Mouse (Mus musculus) forebrain, embryonic 12.5 days (tissue): ENCODE data around the gene A430005L14Rik. TPM values are rescaled to one million over a fixed set of nuclear protein-coding genes. Genes with fewer than 3 reads are reported as not detected.

Source experiments
- ATAC-seq: fragments of 200-750 bp; cut with Nextera tagmentation; 2 replicates; pipeline ENCODE4 v1.8.0; 2017; ENCODE audit warnings: moderate TSS enrichment; ENCODE audit not compliant: low FRiP score
- H3K27ac ChIP-seq: fragments of 300-500 bp; sonication (generic); 2 replicates; pipeline ENCODE4 v1.5.1; 2016; ENCODE audit warnings: mild to moderate bottlenecking
- H3K27me3 ChIP-seq: fragments of 300-500 bp; sonication (generic); 2 replicates; pipeline ENCODE4 v1.6.1; 2016; ENCODE audit warnings: mild to moderate bottlenecking
- H3K36me3 ChIP-seq: fragments of 300-500 bp; sonication (generic); replicated peaks from 2 replicates; pipeline ENCODE4 v1.6.1; 2016; ENCODE audit warnings: mild to moderate bottlenecking
- H3K4me1 ChIP-seq: fragments of 300-500 bp; sonication (generic); 2 replicates; pipeline ENCODE4 v1.6.1; 2016
- H3K4me2 ChIP-seq: fragments of 300-500 bp; sonication (generic); 2 replicates; pipeline ENCODE4 v1.6.1; 2016; ENCODE audit warnings: mild to moderate bottlenecking, moderate library complexity
- H3K4me3 ChIP-seq: fragments of 300-500 bp; sonication (generic); replicated peaks from 2 replicates; pipeline ENCODE4 v1.5.1; 2016; ENCODE audit warnings: mild to moderate bottlenecking
- H3K9ac ChIP-seq: fragments of 300-500 bp; sonication (generic); 2 replicates; pipeline ENCODE4 v1.6.1; 2016; ENCODE audit warnings: mild to moderate bottlenecking
- H3K9me3 ChIP-seq: fragments of 300-500 bp; sonication (generic); 2 replicates; pipeline ENCODE4 v1.6.1; 2016
- whole genome bisulfite sequencing: fragments of 180-500 bp; shearing (Covaris S2); methylation state at CpG from one replicate; pipeline ENCODE4 v1.1.7; 2016; 5-methylcytosine and 5-hydroxymethylcytosine counted together
- polyA plus RNA-seq: library from polyadenylated mRNA; unstranded; fragments of >200 nt; fragmentation: Nextera tagmentation; extraction: Ambion mirVana; gene quantifications from 2 replicates; pipeline ENCODE4 v1.2.1, GENCODE M21; 2016

The A430005L14Rik gene
- polyA plus RNA-seq, 1 experiment from 2014 or later, result 91.6 TPM

DNA sequence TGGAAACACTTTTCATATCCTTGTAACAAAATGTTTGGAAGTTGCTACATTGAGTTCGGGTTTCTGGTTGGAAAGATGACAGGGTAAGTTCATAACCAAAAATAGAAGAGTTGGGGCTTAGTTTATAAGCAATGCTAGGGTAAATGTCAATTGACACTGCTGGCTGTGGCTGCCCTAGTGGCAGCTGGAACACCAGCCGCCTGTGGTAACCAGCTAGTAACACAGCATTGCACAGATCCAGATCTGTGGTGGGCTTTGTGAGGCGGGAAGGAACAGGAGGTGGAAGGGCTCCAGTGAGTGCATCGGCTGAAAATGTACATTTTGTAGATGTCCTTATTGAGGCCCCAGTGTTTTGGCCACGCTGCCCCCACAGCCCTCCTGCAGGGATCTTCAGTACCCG is 18.7 kb downstream of the A430005L14Rik start:
- H3K9ac ChIP-seq, result peak overlapping the region; percentile 94
- no peaks in the 10 kb centered on the region for H3K9me3 ChIP-seq
- H3K27me3 ChIP-seq, result no peaks in the 10 kb centered on the region
- no peak overlapping the region for H3K27ac ChIP-seq
- H3K4me2 ChIP-seq, result peak overlapping the region; percentile 94
- peaks cover 34% of the 10 kb centered on the region for H3K4me1 ChIP-seq
- 44% methylated on average over 6 of the region's 6 CpGs for WGBS
- H3K4me3 ChIP-seq, result peak overlapping the region; percentile 94
- no peak for ATAC-seq
- H3K36me3 ChIP-seq, result peaks cover 29% of the 10 kb centered on the region

DNA sequence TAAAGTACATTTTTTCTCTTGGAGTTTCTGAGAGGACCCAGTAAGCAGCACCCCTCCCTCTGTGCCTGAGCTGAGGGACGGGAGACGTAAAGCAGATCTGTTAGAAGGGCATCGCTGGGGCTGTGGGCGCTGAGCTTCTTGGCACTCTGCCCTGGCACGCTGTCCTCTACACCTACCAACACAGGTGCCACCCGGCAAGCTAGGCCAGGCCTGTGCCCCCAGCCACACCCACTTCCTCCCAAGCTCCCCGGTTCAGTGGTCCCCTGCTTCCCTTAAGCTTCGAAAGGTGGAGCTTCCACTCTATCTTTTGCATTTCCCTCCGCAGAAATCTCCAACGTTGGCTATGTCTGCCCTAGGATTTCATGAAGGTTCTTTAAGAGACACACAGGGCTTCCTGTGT is 22.2 kb downstream of the A430005L14Rik start:
- Histone ChIP-seq H3K4me3 (no peak overlapping the region), H3K9ac (no peak overlapping the region), H3K36me3 (peaks cover 54% of the 10 kb centered on the region), H3K27me3 (no peaks in the 10 kb centered on the region), H3K27ac (no peak overlapping the region), H3K9me3 (no peaks in the 10 kb centered on the region), H3K4me1 (peaks cover 21% of the 10 kb centered on the region), H3K4me2 (no peak overlapping the region)
- WGBS, result 95% methylated on average over 10 of the region's 10 CpGs
- ATAC-seq, result no peak

DNA sequence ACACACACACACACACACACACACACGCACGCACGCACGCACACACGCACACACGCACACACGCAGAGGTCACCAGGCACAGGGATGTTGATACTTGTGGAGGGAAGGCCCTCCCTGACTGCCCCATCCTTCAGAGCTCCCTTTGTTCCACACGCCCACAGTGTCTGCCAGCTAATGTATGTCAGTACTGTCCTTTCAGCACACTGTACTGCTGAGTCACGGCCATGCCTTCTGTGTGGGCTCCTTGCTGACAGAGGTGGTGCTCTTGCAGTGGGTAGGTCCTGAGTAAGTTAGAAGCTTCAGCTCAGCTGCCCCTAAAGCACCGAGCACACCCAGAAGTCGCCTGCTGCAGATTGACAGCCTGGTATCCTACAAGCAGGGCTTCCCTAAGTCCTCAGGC is 23.4 kb downstream of the A430005L14Rik start:
- Histone ChIP-seq H3K9ac (no peak overlapping the region), H3K27ac (no peak overlapping the region), H3K4me1 (peaks cover 18% of the 10 kb centered on the region), H3K27me3 (no peaks in the 10 kb centered on the region), H3K4me2 (no peak overlapping the region), H3K9me3 (no peaks in the 10 kb centered on the region), H3K36me3 (peaks cover 66% of the 10 kb centered on the region), H3K4me3 (no peak overlapping the region)
- 85% methylated on average over 11 of the region's 11 CpGs for WGBS
- ATAC-seq, result no peak

DNA sequence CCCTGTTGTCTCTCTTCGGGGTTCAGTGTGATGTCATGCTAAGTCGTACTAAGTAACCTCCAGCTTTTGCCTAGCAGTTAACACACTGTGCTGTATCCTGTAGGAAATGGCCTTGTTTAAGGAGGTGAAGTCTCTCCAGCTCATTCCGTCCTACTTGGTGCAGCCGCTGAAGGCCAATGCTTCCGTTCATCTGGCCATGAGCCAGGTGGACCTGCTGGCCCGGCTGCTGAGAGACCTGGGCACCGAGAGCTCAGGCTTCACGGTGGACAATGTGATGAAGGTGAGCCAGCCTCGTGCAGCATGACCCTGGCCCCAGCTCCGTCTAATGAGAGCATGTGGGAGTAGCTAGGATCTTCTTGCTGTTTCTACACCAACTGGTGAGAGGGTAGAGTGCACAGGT is 35.7 kb downstream of the A430005L14Rik start:
- Histone ChIP-seq H3K36me3 (peaks cover 95% of the 10 kb centered on the region), H3K9ac (no peak overlapping the region), H3K4me1 (no peaks in the 10 kb centered on the region), H3K4me3 (no peak overlapping the region), H3K27ac (no peak overlapping the region), H3K9me3 (no peaks in the 10 kb centered on the region), H3K4me2 (no peak overlapping the region), H3K27me3 (no peaks in the 10 kb centered on the region)
- WGBS, result 93% methylated on average over 10 of the region's 10 CpGs
- no peak for ATAC-seq

DNA sequence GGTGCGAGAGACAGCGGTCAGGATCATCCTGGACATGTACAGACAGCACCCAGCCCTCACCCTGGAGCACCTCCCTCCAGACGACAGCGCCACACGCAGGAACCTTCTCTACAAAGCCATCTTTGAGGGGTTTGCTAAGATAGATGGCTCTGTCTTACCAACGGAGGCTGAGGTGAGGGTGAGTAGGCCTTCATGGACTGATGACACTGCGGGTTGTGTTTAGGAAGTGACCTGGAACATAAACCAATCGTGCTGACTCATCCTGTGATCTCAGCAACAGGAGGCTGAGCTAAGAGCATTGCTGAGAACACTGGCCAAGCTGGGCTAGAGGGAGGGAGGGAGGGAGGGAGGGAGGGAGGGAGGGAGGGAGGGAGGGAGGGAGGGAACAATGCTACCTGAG is 36.5 kb downstream of the A430005L14Rik start:
- Histone ChIP-seq H3K9me3 (no peaks in the 10 kb centered on the region), H3K36me3 (peaks cover 95% of the 10 kb centered on the region), H3K9ac (no peak overlapping the region), H3K27ac (no peak overlapping the region), H3K4me1 (no peaks in the 10 kb centered on the region), H3K4me3 (no peak overlapping the region), H3K27me3 (no peaks in the 10 kb centered on the region), H3K4me2 (no peak overlapping the region)
- ATAC-seq, result no peak
- WGBS, result 92% methylated on average over 8 of the region's 8 CpGs

DNA sequence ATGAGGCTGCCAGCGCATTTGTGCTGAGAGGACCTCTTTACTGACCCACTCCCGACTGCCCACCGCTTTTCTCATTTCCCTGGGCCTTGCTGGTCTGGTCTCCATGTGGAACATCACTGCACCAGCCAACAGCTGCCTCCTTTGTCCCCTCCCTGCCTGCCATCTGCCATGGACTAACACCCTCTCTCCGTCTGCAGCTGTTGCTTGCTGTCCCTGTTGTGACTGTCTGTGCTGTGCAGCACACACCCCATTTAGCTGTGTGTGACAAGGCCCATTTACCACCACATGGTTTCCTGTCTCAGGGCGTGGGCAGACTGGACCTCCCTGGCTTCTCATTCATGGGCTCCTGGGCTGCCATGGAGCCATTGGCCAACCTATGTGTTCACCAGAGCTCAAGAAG is 48.5 kb downstream of the A430005L14Rik start:
- H3K4me1 ChIP-seq, result no peaks in the 10 kb centered on the region
- peaks cover 56% of the 10 kb centered on the region for H3K36me3 ChIP-seq
- 85% methylated on average over 5 of the region's 5 CpGs for WGBS
- no peak overlapping the region; the same call in 1 of the 2 replicates for H3K27ac ChIP-seq
- no peak overlapping the region for H3K4me2 ChIP-seq
- ATAC-seq, result no peak
- no peak overlapping the region for H3K9ac ChIP-seq
- H3K4me3 ChIP-seq, result no peak overlapping the region
- no peaks in the 10 kb centered on the region for H3K27me3 ChIP-seq
- H3K9me3 ChIP-seq, result no peaks in the 10 kb centered on the region

DNA sequence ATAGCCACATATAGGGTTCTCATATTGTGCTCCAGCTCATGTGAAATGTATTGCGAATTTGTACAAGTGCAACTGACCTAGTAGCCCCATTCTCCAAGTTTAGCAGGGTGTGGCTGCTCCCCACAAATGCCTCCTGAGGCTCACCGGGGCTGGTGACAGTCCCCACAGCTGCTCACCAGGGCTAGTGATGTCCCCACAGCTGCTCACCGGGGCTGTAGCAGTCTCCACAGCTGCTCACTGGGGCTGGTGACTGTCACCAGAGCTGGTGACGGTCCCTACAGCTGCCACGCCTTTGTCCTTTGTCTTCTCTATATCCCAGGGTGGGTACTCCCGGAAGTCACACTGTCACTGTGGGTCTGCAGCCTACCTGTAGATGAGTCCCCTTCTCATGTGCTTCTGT is 49.2 kb downstream of the A430005L14Rik start:
- 95% methylated on average over 6 of the region's 6 CpGs for WGBS
- H3K4me2 ChIP-seq, result no peak overlapping the region
- no peaks in the 10 kb centered on the region for H3K9me3 ChIP-seq
- no peak overlapping the region for H3K4me3 ChIP-seq
- H3K9ac ChIP-seq, result no peak overlapping the region
- no peaks in the 10 kb centered on the region for H3K27me3 ChIP-seq
- peaks cover 56% of the 10 kb centered on the region for H3K36me3 ChIP-seq
- ATAC-seq, result no peak
- no peak overlapping the region for H3K27ac ChIP-seq
- peaks cover 5% of the 10 kb centered on the region for H3K4me1 ChIP-seq

DNA sequence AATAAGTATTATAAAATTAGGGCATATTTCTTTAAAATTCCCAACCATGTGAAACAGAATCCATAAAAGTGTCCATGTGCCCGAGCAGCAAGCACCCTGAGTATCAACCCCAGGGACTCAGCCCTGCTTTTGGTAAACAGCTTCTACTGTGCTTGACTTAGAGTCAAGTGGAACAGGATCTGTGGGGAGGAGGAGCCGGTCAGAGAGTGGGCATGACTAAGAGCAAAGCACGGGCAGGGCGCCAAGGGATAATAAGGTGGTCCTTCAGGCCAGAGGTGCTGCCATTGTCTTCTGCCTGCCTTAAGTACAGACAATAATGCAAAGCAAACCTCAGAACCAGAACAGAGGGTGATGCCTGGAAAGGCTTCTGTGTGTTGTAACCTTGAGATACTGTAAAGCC is 50.7 kb downstream of the A430005L14Rik start:
- Histone ChIP-seq H3K27me3 (no peaks in the 10 kb centered on the region), H3K36me3 (peaks cover 46% of the 10 kb centered on the region), H3K4me1 (peaks cover 13% of the 10 kb centered on the region), H3K4me2 (no peak overlapping the region), H3K27ac (no peak overlapping the region), H3K4me3 (no peak overlapping the region), H3K9me3 (no peaks in the 10 kb centered on the region), H3K9ac (no peak overlapping the region)
- WGBS, result 80% methylated on average over 4 of the region's 4 CpGs
- no peak for ATAC-seq

DNA sequence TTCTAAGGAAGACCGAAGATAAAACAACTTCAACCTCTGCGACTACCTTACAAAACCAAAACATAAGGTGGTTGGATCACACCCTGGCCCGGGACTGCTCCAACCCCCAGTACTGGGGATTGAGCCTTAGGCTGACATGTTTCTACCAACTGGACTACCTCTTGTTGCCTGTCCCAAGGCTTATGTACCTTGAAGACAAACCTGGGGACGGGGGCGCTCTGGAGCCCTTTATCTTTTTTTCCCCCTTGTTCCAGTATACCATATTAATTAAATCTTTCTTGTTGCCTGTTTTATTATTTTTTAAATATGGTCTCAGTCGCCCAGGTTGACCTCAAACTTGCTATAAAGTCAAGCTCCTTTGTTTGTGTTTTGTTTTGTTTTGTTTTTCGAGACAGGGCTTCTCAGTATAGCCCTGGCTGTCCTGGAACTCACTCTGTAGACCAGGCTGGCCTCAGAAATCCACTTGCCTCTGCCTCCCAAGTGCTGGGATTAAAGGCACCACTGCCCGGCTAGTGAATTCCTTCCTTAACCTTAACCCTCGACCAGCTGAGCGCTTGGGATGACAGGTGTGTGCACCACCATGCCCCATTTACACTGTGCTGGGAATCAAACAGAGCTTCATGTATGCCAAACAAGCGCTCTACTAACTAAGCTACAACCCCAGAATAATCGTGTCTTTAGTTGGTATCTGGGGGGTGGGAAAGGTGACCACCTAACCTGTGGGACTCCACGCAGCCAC is 54.0 kb downstream of the A430005L14Rik start:
- 28% methylated on average over 13 of the region's 13 CpGs for WGBS
- no peak; the same call in 1 of the 2 replicates for ATAC-seq
- Histone ChIP-seq H3K4me2 (peak overlapping the region; percentile 97), H3K9ac (peak overlapping the region; percentile 96), H3K9me3 (no peaks in the 10 kb centered on the region), H3K27me3 (no peaks in the 10 kb centered on the region), H3K36me3 (peaks cover 37% of the 10 kb centered on the region), H3K27ac (peak overlapping the region; percentile 31; the same call in 1 of the 2 replicates), H3K4me1 (peaks cover 25% of the 10 kb centered on the region), H3K4me3 (peak overlapping the region; percentile 100)

Other genes with a start within 250 kb of the A430005L14Rik start
- gene Dffb, start 17.9 kb downstream of the A430005L14Rik start, polyA plus RNA-seq, result 9.9 and 11.9 TPM in 2 replicates
- gene Cep104, start 18.0 kb downstream of the A430005L14Rik start, polyA plus RNA-seq, result 21.4 and 22.5 TPM in 2 replicates
- 32.5 and 32.6 TPM in 2 replicates for gene Lrrc47, start 54.5 kb downstream of the A430005L14Rik start, polyA plus RNA-seq
- gene Smim1, start 69.0 kb downstream of the A430005L14Rik start, polyA plus RNA-seq, result 3.0 and 3.8 TPM in 2 replicates
- gene Ccdc27, start 85.4 kb downstream of the A430005L14Rik start, polyA plus RNA-seq, result not detected in 2 replicates
- 9.0 and 9.1 TPM in 2 replicates for gene Trp73, start 183.0 kb downstream of the A430005L14Rik start, polyA plus RNA-seq
- gene Wrap73, start 185.1 kb downstream of the A430005L14Rik start, polyA plus RNA-seq, result 52.0 and 54.6 TPM in 2 replicates
- 127 and 131 TPM in 2 replicates for gene Tprgl, start 203.4 kb downstream of the A430005L14Rik start, polyA plus RNA-seq
- 19.9 and 21.7 TPM in 2 replicates for gene Megf6, start 213.5 kb downstream of the A430005L14Rik start, polyA plus RNA-seq